Mouse (Mus musculus): ENCODE measurements at regions not wholly inside any gene's neighbourhood (a gene's known extent, or its start where the extent isn't known, plus 50 kb on each side); places are given as distances from the start of the nearest gene placed in this dataset.

- DNase-seq (ENCODE audit: low spot score in 2 of 2), result no peak
Measured at GRCm38 (mm10) chr6:101484526-101485287, 107.0 kb upstream of the Pdzrn3 start.

GRCm38 (mm10) chr6:101482635-101483465 lies 105.2 kb upstream of the Pdzrn3 start:
- DNase-seq (ENCODE audit: low spot score in 2 of 2), result peak in 1 of 2 experiments; percentile 23

- DNase-seq (ENCODE audit: low spot score in 2 of 2), result no peak
Measured at GRCm38 (mm10) chr6:101473956-101474355, 96.3 kb upstream of the Pdzrn3 start.

- DNase-seq (ENCODE audit: low spot score in 2 of 2), result peak; percentile 70 to 81
Measured at GRCm38 (mm10) chr6:101473257-101473925, 95.7 kb upstream of the Pdzrn3 start.

- DNase-seq (ENCODE audit: low spot score in 2 of 2), result no peak
Measured at GRCm38 (mm10) chr6:101464910-101465309, 87.2 kb upstream of the Pdzrn3 start.

- DNase-seq (ENCODE audit: low spot score in 2 of 2), result no peak
Measured at GRCm38 (mm10) chr6:101463812-101464320, 86.2 kb upstream of the Pdzrn3 start.

- peak in 1 of 2 experiments; percentile 8 for DNase-seq (ENCODE audit: low spot score in 2 of 2)
Measured at GRCm38 (mm10) chr6:101446720-101447119, 69.0 kb upstream of the Pdzrn3 start.

GRCm38 (mm10) chr6:101446316-101446715 lies 68.6 kb upstream of the Pdzrn3 start:
- DNase-seq (ENCODE audit: low spot score in 2 of 2), result no peak

- no peak for DNase-seq (ENCODE audit: low spot score in 2 of 2)
Measured at GRCm38 (mm10) chr6:101432769-101433168, 55.1 kb upstream of the Pdzrn3 start.

- no peak for DNase-seq (ENCODE audit: low spot score in 2 of 2)
Measured at GRCm38 (mm10) chr6:101429634-101430033, 51.9 kb upstream of the Pdzrn3 start.

Data from layer of hippocampus, adult 8-10 months (tissue).